Mouse (Mus musculus) kidney, adult 8-10 months (tissue): Measurements from ENCODE around the gene Dcaf17.
A peak's percentile ranks its signal among the peaks of the same experiment; 100 is the strongest.

Experiments used
- DNase-seq, 2 experiments: peaks; one replicate each; pipeline ENCODE4 v3.0.0; 2022

The Dcaf17 gene

DNA sequence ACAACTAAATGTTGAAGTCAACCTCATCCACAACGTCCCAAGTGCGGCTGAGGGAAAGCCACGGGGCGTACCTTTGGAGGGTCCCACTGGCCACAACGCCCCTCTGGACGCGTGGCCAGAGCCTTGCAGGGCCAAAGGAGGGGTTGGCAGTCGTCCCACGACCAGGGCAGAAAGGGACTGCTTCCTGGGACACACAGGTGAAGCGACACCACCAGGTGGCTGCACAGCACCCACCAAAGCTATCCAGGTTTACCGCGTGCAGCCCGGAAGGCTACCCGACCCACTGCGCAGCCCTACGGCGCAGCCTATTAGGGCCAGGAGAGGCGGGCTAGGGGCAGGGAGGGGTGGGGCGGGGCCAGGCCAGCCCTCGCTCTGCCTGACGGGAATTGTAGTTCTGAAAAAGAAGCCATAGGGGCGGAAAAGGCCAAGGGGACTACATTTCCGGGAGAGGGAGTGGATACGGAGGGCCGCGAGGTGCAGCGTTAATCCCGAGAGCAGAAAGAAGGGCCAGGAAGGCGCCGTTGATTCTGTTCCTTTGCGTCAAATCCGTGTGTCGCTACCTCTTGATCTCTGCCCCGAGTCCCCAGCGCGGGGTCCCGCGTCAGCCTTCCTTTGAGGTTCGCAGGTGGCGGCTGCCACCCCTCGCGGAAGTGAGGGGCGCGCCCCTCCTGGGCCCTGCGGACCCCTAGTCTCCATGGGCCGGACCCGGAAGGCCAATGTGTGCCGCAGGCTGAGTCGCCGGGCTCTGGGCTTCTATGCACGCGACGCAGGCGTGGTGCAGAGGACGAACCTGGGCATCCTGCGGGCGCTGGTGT lies at the start of gene Dcaf17, which contains the start of gene Mettl8:
Gene Dcaf17 (plus strand): TSS at position 29 of the 815 bp plus-strand sequence.
Gene Mettl8 (minus strand): TSS at position 284 of the 815 bp plus-strand sequence.
- peak; percentile 93 for DNase-seq

DNA sequence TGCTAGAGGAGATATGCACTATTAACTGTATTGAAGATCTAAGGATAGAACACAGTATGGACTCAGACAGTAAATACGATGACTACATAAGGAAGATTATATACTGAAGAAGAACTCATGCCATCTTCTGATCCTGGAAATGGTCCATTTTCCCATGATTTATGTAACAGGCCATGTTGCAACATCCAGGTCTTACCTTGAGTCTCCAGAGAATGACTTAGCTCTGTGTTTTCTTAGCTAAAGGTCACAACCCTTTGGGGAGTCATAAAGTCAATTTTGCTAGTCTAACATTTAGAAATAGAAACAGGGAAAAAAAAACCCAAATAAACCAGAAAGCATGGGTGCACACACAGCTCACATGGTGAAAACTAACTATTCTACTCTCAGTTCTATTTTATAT lies 43.3 kb upstream of the Dcaf17 start:
- DNase-seq = no peak

DNA sequence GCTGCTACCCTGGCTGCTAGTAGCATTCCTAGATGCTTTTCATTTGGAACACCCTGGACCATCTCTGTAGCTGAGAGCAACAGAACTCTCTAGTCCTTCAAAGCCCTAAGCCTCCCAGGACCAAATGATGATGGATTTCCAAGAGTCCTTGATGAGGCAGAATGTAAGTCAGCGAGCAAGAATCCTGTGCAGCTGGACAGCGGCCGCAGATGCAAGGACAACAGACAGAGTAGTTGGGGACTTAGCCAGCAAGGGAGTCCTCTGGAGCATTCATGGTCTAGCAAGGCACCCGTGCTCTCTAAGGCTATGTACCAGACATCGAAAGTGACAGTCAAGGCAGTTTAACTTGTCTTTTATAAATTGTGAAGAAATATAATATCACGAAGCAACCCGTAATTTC lies 41.6 kb upstream of the Dcaf17 start:
- DNase-seq = no peak

DNA sequence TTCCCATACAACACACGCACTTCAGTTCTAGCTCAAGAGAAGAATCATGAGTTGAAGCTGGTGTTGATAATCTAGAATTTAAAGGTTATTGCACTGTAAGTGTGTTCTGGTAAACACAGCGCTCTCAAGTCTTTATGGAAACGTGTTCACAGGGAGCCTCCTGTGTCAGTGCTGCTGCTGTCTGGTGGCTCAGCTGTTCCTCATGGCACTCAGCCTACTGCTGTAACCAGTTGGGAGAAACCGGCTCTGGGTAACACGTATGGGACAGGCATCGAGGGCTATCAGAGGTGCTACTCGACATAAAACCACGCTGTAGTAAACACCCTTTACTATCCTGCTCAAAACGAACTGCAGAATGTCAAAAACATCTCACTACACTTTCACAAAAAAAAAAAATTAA lies 35.9 kb upstream of the Dcaf17 start:
- no peak for DNase-seq

DNA sequence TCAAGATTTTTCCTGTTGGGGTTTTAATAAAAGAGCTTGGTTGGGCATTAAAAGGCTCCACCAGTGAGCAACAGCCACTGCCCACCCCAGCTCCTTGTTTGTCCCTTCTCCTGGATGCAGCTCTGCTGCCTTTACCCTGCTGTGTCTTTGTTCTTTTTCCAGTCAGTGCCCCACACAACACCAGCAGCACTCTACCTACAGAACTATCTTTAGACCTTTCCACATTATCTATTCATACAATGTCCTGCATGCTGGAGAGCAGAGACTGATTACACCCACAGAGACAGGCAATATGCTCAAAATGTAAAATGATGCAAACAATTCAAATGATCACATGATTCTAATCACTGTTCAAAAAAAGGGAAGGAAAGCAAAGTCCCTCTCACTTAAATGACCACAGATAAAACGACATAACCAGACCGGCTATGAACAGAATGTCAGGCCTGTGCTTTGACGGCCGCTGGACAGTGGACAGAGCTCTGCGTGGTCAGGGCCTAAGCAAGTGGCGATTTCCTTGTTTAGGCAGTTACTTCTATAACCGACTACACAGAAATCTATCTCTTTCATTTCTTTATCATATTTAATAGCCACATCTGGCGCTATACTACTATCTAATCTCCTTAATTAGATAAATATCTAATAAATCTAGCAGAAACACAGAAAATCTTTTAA lies 35.3 kb upstream of the Dcaf17 start:
- no peak for DNase-seq

DNA sequence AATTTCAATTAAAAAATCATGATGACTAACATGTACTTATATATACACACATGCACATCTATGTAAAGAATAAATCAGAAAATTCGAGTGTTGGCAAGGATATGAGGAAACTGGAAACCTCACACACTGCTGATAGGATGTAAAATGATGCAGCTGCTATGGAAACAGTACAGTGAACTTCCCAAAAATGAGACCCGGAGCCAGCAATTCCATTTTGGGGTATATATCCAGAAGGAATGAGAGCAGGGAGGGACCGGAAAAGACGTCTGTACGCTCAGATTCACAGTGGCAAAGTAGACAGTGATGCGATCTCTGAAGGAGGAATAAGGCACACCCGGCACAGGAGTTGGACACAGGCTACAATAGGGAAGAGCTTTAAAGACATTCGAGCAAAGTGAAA lies 34.5 kb upstream of the Dcaf17 start:
- no peak for DNase-seq

DNA sequence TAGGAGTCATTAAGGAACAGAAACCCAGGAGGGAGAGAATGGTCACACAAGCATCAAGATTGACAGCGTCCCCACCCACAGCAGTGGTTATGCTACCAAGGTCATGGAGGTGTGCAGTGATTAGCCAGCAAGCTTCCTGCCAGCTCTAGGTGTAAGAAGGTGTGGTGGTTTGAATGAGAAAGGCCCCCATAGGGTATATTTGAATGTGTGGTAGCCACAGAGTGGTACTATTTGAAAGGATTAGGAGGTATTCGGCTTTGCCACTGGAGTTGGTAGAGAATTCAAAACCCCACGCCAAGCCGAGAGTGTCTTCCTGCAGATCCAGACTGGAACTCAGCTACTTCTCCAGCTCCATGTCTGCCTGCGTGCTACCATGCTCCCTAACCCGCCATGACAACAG lies 32.1 kb upstream of the Dcaf17 start:
- no peak for DNase-seq

DNA sequence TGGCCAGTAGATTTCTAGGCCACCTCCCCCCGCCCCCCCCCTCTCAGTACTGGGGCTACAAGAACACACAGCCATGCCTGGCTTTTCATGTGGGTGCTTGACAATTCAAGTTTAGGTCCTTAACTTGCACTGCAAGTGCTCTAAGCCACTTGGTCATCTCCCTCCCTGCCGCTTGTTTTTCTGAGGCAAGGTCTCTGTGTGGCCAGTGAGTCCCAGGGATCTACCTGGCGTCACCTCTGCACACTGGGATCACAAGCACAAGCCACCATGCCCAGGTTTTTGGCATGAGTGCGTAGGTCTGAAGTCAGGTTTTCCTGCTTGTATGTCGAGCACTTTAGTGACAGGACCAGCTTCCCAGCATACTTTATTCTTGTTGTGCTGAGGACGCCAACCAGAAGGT lies 31.1 kb upstream of the Dcaf17 start:
- no peak for DNase-seq

DNA sequence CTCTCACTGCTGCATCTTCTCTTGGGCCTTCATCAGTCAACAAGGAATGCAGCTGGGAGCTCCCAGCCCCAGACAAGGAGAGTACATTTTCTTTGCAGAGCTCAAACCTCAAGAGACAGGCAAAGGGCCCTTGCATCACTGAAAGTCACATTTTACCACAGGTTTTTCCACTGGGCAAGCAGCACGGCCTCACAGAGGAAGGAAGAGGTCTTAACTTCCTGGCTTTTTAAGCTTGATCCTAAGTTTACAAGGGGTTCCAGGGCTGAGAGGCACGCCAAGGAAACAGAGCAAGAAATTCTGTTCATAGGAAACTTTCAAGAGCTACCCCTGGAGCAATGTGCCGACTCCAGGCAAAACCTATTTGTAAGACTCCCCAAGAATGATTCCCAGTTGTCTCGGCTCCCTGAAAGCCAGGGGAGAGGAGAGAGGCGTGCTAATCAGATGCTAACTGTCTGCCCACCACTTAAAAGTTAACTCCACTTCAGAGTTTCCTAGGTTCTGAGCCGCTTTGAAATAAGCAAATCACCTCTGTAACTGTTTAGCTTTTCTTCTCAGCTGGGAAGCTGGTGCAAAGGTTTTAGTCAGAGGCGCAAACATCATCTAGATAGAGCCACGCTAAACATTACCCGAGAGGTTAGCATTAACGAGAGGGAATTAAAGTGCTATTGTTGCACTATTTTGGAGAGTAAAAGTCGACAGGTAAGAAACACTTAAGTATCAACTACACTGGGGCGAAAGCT lies 29.4 kb upstream of the Dcaf17 start:
- peak; percentile 58 to 85 for DNase-seq

DNA sequence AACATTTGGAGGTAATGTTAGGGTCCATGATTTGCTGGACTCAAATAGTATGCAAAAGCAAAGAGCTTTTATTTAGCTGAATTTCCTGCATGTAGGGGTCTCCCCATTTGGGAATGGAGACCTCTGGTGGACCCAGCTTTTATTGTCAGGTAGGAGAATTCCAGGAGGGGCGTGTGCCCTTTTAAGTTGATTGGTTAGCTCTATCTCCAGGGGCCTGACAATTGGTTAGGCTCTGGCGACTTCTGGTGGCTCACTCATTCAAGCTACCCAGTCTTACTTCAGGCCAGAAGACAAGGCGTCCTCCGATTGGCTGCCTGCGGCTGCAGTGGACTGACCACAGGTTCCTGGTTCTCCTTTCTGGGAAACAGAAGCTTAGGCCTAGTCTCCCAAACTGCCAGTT lies 28.3 kb upstream of the Dcaf17 start:
- DNase-seq = peak in 1 of 2 experiments; percentile 10

DNA sequence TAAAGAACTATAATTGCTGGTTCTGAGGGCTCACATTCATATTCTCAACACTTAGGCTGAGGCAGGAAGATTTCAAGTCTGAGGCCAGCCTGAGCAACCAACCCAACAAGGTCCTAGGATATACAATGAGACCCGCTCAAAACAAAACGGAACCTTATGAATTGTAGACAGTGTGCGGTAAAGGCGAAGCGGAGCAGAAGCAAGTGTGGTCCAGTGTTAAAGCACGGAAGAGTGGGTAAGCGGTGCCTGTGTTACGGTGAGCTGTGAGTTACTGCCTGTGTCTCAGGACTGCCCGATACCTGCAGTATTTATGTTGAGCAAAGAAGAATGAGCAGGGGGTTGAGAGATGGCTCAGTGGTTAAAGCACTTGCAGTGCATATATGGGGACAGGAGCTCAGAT lies 27.5 kb upstream of the Dcaf17 start:
- DNase-seq = no peak

DNA sequence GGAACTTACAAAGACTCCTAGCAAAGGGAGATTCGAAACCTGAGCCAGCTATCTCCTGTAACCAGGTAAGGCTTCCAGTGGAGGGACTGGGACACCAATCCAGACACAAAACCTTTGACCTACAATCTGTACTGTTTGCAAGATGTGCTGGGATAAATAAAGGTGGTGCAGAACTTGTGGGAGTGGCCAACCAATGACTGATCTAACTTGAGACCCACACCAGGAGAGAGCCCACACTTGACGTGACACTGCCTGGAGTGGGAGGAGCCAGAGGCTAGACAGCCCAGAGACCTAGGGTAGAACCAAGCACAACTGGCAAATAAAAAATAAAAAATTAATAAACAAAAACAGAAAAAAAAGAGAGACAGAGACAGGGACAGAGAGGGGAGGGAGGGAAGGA lies 24.5 kb upstream of the Dcaf17 start:
- DNase-seq = no peak

DNA sequence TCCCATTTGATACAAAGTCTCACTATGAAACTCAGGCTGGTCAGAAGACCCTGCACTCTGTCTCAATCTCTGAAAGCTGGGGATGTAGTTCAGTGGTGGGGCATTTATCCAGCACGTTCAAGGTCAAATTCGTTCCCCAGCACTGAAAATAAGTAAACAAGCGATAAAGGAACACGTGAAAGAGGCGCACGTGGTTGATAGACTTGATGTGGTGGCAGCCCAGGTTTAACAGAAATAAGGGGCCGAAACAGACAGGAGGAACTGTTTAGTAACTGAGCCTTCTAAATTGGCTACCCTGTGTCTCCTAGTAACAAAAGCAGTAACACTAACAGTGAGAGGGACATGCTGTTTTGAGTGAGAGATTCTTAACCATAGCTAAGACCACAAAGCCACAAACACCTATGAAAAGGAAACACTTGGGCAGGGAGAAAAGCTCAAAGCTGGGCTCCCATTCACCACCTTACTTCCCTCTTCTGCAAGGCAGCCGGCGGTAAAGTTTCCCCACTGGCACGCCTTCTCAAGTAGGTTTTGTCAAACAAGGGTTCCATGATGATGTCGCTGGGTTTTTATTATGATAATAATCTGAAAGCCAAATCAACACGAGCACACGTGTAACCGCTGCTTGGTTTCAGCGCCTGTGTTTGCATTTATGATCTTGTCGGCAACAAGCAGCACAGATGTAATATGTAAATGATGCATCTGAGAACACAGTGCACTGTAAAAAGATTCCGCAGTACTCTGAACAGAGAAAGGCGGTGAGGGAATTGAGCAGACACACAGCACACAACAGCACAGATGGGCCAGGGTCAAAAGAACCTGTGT lies 22.9 kb upstream of the Dcaf17 start:
- DNase-seq = no peak

DNA sequence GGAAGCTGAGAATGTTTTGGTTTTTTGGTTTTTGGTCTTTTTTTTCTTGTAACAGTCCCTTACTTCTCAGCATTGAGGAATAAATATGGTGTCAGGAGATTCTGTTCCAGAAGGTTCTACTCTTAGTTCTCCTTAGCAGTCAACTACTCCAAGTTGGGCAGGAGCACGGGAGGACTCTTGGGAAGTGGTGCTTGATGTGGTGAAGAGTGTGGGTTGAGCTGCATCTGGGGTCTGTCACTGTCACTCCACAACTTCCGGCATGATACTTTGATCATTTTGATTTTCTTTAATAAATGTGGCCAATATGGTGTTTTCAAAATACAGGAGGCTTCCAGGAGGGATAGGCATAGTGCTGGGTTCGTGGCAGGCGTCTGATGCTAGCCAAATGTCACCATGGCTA lies 22.1 kb upstream of the Dcaf17 start:
- DNase-seq = no peak

DNA sequence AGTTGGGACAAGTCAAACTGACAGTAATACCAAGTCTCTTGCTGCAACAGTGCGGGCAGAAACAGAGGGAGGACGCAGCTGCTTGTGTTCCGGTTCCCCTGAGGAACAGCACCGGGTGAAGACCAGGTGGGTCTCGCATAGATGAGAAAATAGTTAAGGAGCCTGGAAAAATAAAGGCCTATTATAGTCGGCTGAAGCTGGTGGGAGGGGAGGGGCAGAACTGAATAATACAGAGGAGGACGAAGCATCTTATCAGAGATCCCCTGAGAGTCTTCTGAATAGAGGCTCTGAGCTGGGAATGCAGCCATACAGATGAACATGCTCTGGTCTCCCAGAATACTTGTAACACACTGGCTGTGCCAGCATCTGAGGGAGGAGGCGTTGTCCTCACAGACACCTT lies 21.1 kb upstream of the Dcaf17 start:
- DNase-seq = no peak

DNA sequence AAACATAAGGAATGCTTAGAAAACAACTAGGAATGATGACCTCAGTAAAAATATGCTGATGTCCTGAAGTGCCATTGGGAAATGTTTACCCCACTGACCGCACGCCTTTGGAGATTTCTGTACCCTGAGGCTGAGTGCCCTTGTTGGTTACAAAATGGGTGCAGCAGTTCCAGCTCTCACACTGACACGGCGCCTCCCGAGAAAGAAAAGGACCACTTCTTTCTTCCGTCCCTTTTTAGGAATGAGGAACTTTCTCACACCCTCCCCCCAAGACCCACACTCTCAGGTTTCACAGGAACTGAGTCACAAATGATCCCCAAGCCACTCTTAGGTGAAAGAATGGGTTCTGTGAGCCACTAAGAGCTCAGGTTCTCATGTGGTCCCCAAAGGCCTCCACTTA lies 17.7 kb upstream of the Dcaf17 start:
- no peak for DNase-seq

DNA sequence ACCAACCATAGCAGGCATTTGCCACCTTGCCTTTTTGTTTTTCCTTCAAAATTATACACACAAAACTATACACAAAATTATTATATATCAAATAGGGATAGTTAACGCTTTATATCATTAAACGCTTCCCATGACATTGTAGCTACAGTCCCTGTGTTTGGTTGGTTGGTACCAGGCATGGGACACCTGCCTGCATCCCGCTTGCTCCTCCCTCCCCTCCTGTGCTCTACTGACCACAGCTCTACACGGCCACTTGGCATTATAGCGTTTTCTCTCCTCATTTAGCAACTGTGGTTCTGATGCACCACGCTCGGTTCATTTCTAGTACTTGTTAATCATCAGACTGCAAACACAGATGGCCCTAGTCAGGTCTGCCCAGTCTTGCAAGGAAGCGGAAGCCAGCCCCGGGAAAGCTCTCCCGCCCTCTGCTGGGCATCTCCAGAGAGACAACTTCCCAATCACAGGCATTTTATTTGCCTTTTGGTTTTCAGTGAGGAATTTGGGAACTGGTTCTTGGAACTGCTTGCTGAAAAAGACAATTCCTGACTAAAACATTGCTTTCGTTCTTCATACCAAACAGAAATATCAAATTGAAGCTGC lies 15.5 kb upstream of the Dcaf17 start:
- peak; percentile 75 to 87 for DNase-seq

DNA sequence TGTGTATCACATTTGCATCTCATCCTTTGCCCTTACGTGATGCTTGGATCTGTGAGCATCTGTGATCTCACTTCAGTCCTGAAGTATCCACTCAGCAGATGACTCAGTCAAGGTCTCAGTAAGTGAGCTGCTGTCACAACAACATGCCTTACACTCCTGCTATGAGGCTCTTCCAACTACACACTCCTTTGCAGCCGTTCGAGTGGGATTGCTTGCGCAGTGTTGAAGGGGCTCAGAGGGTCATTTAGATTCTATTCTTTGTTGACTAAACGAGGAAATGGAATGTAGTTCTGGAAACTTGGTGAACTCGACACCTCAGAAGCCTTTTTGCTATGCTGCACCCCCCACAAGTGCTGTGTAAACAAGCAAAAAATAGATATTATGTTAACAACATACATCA lies 9.0 kb upstream of the Dcaf17 start:
- no peak for DNase-seq

DNA sequence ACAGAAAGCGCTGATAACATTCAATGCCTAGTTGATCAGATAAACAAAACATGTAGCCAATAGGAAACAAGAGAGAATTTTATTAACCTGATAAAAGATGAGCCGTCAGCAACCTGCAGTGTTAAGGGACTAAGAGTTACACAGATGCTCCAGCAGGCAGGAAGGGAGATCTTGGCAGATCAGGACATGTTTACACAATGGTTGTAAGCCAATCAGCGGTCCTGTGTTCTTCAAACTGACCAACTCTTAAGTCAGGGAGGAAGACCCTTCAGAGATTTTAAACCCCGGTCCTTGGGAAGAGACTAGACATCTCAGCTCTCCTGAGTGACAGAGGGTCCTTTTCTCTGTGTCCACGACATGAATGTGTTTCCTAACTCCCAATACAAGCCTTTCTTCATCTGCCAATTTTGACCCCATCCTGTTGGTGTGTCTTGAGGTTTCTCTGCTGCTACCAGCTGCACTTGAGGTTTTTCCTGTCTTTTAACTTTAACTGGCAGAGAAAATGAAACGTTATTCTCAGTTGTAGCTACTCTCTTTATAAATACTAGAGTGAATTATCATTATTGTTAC lies 8.3 kb upstream of the Dcaf17 start:
- no peak for DNase-seq

DNA sequence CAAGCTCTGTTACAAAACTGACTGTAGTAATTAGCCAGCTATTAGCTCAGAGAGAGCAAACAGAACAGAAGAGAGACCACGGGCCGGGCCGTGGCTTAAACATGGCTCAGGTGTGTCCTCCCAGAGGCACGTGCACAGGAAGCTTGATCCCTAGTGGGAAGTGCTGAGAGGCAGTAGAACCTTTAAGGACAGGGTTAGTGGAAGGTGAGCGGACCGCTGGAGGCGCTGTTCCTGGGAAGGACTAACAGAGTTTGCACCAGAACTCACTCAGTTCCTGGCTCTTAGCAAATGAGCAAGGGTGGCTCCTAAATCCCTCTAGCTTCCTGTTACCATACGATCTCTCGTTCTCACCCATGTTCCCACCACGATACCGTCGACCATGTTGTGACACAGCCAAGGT lies 6.2 kb upstream of the Dcaf17 start:
- DNase-seq = no peak

DNA sequence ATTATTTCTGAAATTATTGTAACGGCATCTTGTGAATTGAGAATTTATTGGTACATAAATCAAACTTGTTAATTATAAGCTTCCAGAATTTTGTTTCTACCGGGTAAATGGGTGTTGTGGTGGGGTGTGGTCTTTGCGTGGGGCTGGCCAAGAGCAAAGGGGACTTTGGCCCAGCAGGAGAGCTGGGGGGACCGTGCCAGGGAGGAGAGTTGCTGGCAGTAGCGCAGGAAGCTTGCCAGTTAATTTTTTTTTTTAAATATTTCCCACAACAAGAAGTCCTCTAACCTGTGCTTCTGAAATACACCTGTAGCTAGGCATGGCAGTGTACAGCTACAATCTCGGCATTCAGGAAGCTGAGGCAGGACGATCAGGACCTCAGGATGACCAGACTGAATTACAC lies 4.6 kb upstream of the Dcaf17 start:
- DNase-seq = peak; percentile 66 to 71

DNA sequence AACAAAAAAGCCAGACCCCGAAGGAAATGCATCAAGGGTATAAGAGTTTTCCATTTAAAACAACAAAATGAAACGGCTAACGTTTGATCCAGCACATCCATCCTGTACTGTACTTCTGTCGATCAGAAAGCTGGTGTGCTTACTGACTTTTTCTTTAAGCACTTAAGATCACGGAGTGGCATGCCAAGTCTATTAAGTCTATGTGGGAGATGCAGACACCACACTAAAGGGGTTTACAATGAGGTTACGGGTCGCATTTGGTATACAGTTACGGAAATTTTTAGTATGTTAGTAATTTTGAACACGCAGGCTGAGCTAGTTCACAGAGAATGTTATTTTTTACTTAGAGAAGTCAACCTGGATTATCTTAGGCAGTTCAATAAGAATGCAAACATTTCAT lies 412 bp upstream of the Dcaf17 start:
- no peak for DNase-seq
